Mouse (Mus musculus): Measurements from ENCODE around the gene Gm20481. TPM values are rescaled to one million over a fixed set of nuclear protein-coding genes. Genes with fewer than 3 reads are reported as not detected.
"Not testable (repeated sequence)": the region's sequence is repeated elsewhere in the genome, so short reads cannot be mapped to it uniquely, and the experiment has no call there.

Gene Gm20481
- polyA plus RNA-seq, 1 experiment, result not detected

- DNase-seq, result no peak
- no peak overlapping the region for H3K27ac ChIP-seq (ENCODE audit: control insufficient read depth, insufficient read depth, low read length)
- TF ChIP-seq CTCF (IDR thresholded peaks at IDR 0.05; ENCODE audit: borderline replicate concordance, control insufficient read depth, extremely low read depth, insufficient read depth, low read length, poor library complexity), result no peak
- no peak for TF ChIP-seq POLR2A (IDR thresholded peaks at IDR 0.05; ENCODE audit: control insufficient read depth, extremely low read depth, insufficient read depth, low read length, poor library complexity)
- 17% methylated on average over 12 of the region's 12 CpGs for WGBS
- no peaks in the 10 kb centered on the region for H3K36me3 ChIP-seq (ENCODE audit: control insufficient read depth, insufficient read depth, low read length)
- no peak overlapping the region for H3K4me3 ChIP-seq (ENCODE audit: control insufficient read depth, insufficient read depth, low read length)
- H3K27me3 ChIP-seq (ENCODE audit: control insufficient read depth, insufficient read depth, low read length), result no peaks in the 10 kb centered on the region; the same call in none of the 2 replicates
- peaks cover 3% of the 10 kb centered on the region; the same call in 1 of the 2 replicates for H3K4me1 ChIP-seq (replicated peaks; ENCODE audit: control insufficient read depth, insufficient read depth, low read length)
Measured at GRCm38 (mm10) chr17:34959881-34960515, 9.7 kb upstream of the Gm20481 start.

- TF ChIP-seq CTCF (IDR thresholded peaks at IDR 0.05; ENCODE audit: borderline replicate concordance, control insufficient read depth, extremely low read depth, insufficient read depth, low read length, poor library complexity), result no peak
- TF ChIP-seq POLR2A (IDR thresholded peaks at IDR 0.05; ENCODE audit: control insufficient read depth, extremely low read depth, insufficient read depth, low read length, poor library complexity), result no peak
- no peak overlapping the region for H3K27ac ChIP-seq (ENCODE audit: control insufficient read depth, insufficient read depth, low read length)
- H3K36me3 ChIP-seq (ENCODE audit: control insufficient read depth, insufficient read depth, low read length), result no peaks in the 10 kb centered on the region
- no peak for DNase-seq
- no peaks in the 10 kb centered on the region; the same call in none of the 2 replicates for H3K27me3 ChIP-seq (ENCODE audit: control insufficient read depth, insufficient read depth, low read length)
- H3K4me1 ChIP-seq (replicated peaks; ENCODE audit: control insufficient read depth, insufficient read depth, low read length), result peaks cover 3% of the 10 kb centered on the region; the same call in 1 of the 2 replicates
- no peak overlapping the region for H3K4me3 ChIP-seq (ENCODE audit: control insufficient read depth, insufficient read depth, low read length)
Measured at GRCm38 (mm10) chr17:34960702-34961493, 8.8 kb upstream of the Gm20481 start.

GRCm38 (mm10) chr17:34962125-34962524 lies 7.6 kb upstream of the Gm20481 start:
- peaks cover 3% of the 10 kb centered on the region; the same call in 1 of the 2 replicates for H3K4me1 ChIP-seq (replicated peaks; ENCODE audit: control insufficient read depth, insufficient read depth, low read length)
- no peaks in the 10 kb centered on the region for H3K36me3 ChIP-seq (ENCODE audit: control insufficient read depth, insufficient read depth, low read length)
- TF ChIP-seq POLR2A (IDR thresholded peaks at IDR 0.05; ENCODE audit: control insufficient read depth, extremely low read depth, insufficient read depth, low read length, poor library complexity), result no peak
- TF ChIP-seq CTCF (IDR thresholded peaks at IDR 0.05; ENCODE audit: borderline replicate concordance, control insufficient read depth, extremely low read depth, insufficient read depth, low read length, poor library complexity), result no peak
- H3K27me3 ChIP-seq (ENCODE audit: control insufficient read depth, insufficient read depth, low read length), result no peaks in the 10 kb centered on the region; the same call in none of the 2 replicates
- DNase-seq, result no peak
- H3K27ac ChIP-seq (ENCODE audit: control insufficient read depth, insufficient read depth, low read length), result no peak overlapping the region
- no peak overlapping the region for H3K4me3 ChIP-seq (ENCODE audit: control insufficient read depth, insufficient read depth, low read length)
- WGBS, result 9% methylated on average over 3 of the region's 3 CpGs

- 72% methylated on average over 1 of the region's 1 CpGs for WGBS
- H3K27ac ChIP-seq (ENCODE audit: control insufficient read depth, insufficient read depth, low read length), result no peak overlapping the region
- TF ChIP-seq CTCF (IDR thresholded peaks at IDR 0.05; ENCODE audit: borderline replicate concordance, control insufficient read depth, extremely low read depth, insufficient read depth, low read length, poor library complexity), result no peak
- TF ChIP-seq POLR2A (IDR thresholded peaks at IDR 0.05; ENCODE audit: control insufficient read depth, extremely low read depth, insufficient read depth, low read length, poor library complexity), result no peak
Measured at GRCm38 (mm10) chr17:34962841-34963240, 6.9 kb upstream of the Gm20481 start.

GRCm38 (mm10) chr17:34964640-34965049 lies 5.1 kb upstream of the Gm20481 start:
- WGBS, result 81% methylated on average over 1 of the region's 1 CpGs
- DNase-seq, result no peak
- no peaks in the 10 kb centered on the region for H3K36me3 ChIP-seq (ENCODE audit: control insufficient read depth, insufficient read depth, low read length)
- no peaks in the 10 kb centered on the region for H3K4me1 ChIP-seq (replicated peaks; ENCODE audit: control insufficient read depth, insufficient read depth, low read length)
- H3K27me3 ChIP-seq (ENCODE audit: control insufficient read depth, insufficient read depth, low read length), result peaks cover 13% of the 10 kb centered on the region
- no peak overlapping the region for H3K27ac ChIP-seq (ENCODE audit: control insufficient read depth, insufficient read depth, low read length)
- no peak for TF ChIP-seq CTCF (IDR thresholded peaks at IDR 0.05; ENCODE audit: borderline replicate concordance, control insufficient read depth, extremely low read depth, insufficient read depth, low read length, poor library complexity)
- TF ChIP-seq POLR2A (IDR thresholded peaks at IDR 0.05; ENCODE audit: control insufficient read depth, extremely low read depth, insufficient read depth, low read length, poor library complexity), result no peak
- H3K4me3 ChIP-seq (ENCODE audit: control insufficient read depth, insufficient read depth, low read length), result no peak overlapping the region

More at GRCm38 (mm10) chr17:34962841-34963240, 6.9 kb upstream of the Gm20481 start:
- no peak overlapping the region for H3K4me3 ChIP-seq (ENCODE audit: control insufficient read depth, insufficient read depth, low read length)
- peaks cover 3% of the 10 kb centered on the region; the same call in 1 of the 2 replicates for H3K4me1 ChIP-seq (replicated peaks; ENCODE audit: control insufficient read depth, insufficient read depth, low read length)
- no peaks in the 10 kb centered on the region for H3K36me3 ChIP-seq (ENCODE audit: control insufficient read depth, insufficient read depth, low read length)
- H3K27me3 ChIP-seq (ENCODE audit: control insufficient read depth, insufficient read depth, low read length), result peaks cover 2% of the 10 kb centered on the region
- no peak for DNase-seq

GRCm38 (mm10) chr17:34965627-34966026 lies 4.1 kb upstream of the Gm20481 start:
- WGBS, result 64% methylated on average over 5 of the region's 5 CpGs
- Histone ChIP-seq H3K27ac (ENCODE audit: control insufficient read depth, insufficient read depth, low read length) (no peak overlapping the region), H3K4me1 (replicated peaks; ENCODE audit: control insufficient read depth, insufficient read depth, low read length) (no peaks in the 10 kb centered on the region), H3K27me3 (ENCODE audit: control insufficient read depth, insufficient read depth, low read length) (peaks cover 13% of the 10 kb centered on the region), H3K36me3 (ENCODE audit: control insufficient read depth, insufficient read depth, low read length) (no peaks in the 10 kb centered on the region), H3K4me3 (ENCODE audit: control insufficient read depth, insufficient read depth, low read length) (no peak overlapping the region)
- DNase-seq, result no peak
- TF ChIP-seq CTCF (IDR thresholded peaks at IDR 0.05; ENCODE audit: borderline replicate concordance, control insufficient read depth, extremely low read depth, insufficient read depth, low read length, poor library complexity), result no peak

- DNase-seq; H3K27ac ChIP-seq (ENCODE audit: control insufficient read depth, insufficient read depth, low read length); H3K4me1 ChIP-seq (replicated peaks; ENCODE audit: control insufficient read depth, insufficient read depth, low read length); H3K4me3 ChIP-seq (ENCODE audit: control insufficient read depth, insufficient read depth, low read length); H3K36me3 ChIP-seq (ENCODE audit: control insufficient read depth, insufficient read depth, low read length): not testable (repeated sequence)
- H3K27me3 ChIP-seq (ENCODE audit: control insufficient read depth, insufficient read depth, low read length), result peaks cover 18% of the 10 kb centered on the region; the same call in 1 of the 2 replicates
- 44% methylated on average over 25 of the region's 37 CpGs for WGBS
Measured at GRCm38 (mm10) chr17:34970850-34971249, 1.1 kb downstream of the Gm20481 start.

GRCm38 (mm10) chr17:34971694-34972068 lies 2.0 kb downstream of the Gm20481 start:
- H3K36me3 ChIP-seq (ENCODE audit: control insufficient read depth, insufficient read depth, low read length); DNase-seq; H3K27ac ChIP-seq (ENCODE audit: control insufficient read depth, insufficient read depth, low read length); H3K4me1 ChIP-seq (replicated peaks; ENCODE audit: control insufficient read depth, insufficient read depth, low read length): not testable (repeated sequence)
- WGBS, result 4% methylated on average over 29 of the region's 43 CpGs
- peak overlapping the region; percentile 32 for H3K4me3 ChIP-seq (ENCODE audit: control insufficient read depth, insufficient read depth, low read length)
- peaks cover 18% of the 10 kb centered on the region; the same call in 1 of the 2 replicates for H3K27me3 ChIP-seq (ENCODE audit: control insufficient read depth, insufficient read depth, low read length)

GRCm38 (mm10) chr17:34972069-34972749 lies 2.5 kb downstream of the Gm20481 start, which contains the start of the genes Hspa1a and Hspa1l:
Gene Hspa1a (minus strand): TSS chr17:34972156.
Gene Hspa1l (plus strand): TSS chr17:34972703.
- not testable (repeated sequence) for H3K4me1 ChIP-seq (replicated peaks; ENCODE audit: control insufficient read depth, insufficient read depth, low read length); H3K27ac ChIP-seq (ENCODE audit: control insufficient read depth, insufficient read depth, low read length); H3K36me3 ChIP-seq (ENCODE audit: control insufficient read depth, insufficient read depth, low read length)
- whole genome bisulfite sequencing, result 1% methylated on average over 33 of the region's 33 CpGs
- H3K4me3 ChIP-seq (ENCODE audit: control insufficient read depth, insufficient read depth, low read length), result peak within 1 kb of the TSS; percentile 39
- DNase-seq, result peak; percentile 53
- H3K27me3 ChIP-seq (ENCODE audit: control insufficient read depth, insufficient read depth, low read length), result peaks cover 18% of the 10 kb centered on the region; the same call in 1 of the 2 replicates

Measured in thymus, adult 2 months (tissue).